Mouse (Mus musculus): ENCODE measurements around the gene Fbxw21. TPM values are rescaled to one million over a fixed set of nuclear protein-coding genes. Genes with fewer than 3 reads are reported as not detected.
"Not testable (repeated sequence)": the region's sequence is repeated elsewhere in the genome, so short reads cannot be mapped to it uniquely, and the experiment has no call there.

The Fbxw21 gene
- polyA plus RNA-seq, 1 experiment from 2014 or later = not detected

DNA sequence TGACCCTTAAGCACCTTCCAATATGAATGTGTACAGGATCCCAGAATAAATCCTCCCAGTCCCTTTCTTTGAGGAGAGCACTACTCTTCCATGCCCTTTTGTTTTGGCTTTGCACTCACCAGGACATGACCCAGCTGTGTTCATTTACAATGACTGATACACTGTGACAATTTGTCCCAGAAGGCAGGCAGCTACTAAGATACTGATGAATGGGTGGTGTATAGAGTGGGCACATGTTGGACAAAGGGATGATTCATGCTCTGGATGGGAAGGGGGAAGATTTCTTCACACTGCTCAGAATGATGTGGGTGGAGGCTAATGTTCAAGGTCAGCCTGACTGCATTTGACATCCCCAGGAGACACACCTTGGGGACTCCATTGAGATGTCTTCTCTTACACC, 5.5 kb upstream of the Fbxw21 start:
- no peak overlapping the region for H3K4me3 ChIP-seq (ENCODE audit: low read depth, low read length)
- no peak overlapping the region for H3K9ac ChIP-seq (ENCODE audit: low read depth, low read length)
- ATAC-seq = no peak
- H3K36me3 ChIP-seq (ENCODE audit: control insufficient read depth, insufficient read depth) = no peaks in the 10 kb centered on the region
- TF ChIP-seq CTCF (IDR thresholded peaks at IDR 0.05; ENCODE audit: low read depth) = no peak
- no peak overlapping the region for H3K4me2 ChIP-seq (replicated peaks; ENCODE audit: low read depth)
- no peaks in the 10 kb centered on the region for H3K27me3 ChIP-seq (replicated peaks; ENCODE audit: control insufficient read depth, insufficient read depth, low read length)
- H3K9me3 ChIP-seq (ENCODE audit: control insufficient read depth) = no peaks in the 10 kb centered on the region
- H3K4me1 ChIP-seq (replicated peaks; ENCODE audit: control insufficient read depth, insufficient read depth, low read length) = no peaks in the 10 kb centered on the region
- no peak overlapping the region for H3K27ac ChIP-seq (ENCODE audit: low read depth, low read length)

DNA sequence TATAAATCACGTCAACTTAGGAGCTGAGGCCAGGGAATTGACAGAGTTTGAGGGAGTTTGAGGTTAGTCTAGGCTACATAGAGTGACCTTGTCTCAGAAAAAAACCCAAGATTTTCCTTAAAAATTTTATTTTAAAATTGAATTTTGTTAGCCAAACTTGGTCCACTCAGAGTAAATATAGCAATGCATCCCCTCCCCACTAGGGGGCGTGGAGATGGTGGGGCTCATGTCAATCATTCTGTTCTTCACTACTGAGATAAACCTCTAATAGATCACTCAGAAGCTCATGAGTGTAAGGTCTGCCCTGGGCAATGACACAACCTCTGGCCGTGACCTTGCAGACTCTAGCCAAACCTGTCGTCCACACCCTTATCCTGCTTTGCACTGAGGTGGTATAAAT, 21.4 kb downstream of the Fbxw21 start:
- not testable (repeated sequence) for H3K9me3 ChIP-seq (ENCODE audit: control insufficient read depth); H3K27me3 ChIP-seq (replicated peaks; ENCODE audit: control insufficient read depth, insufficient read depth, low read length); H3K4me1 ChIP-seq (replicated peaks; ENCODE audit: control insufficient read depth, insufficient read depth, low read length); H3K27ac ChIP-seq (ENCODE audit: low read depth, low read length); ATAC-seq; H3K4me3 ChIP-seq (ENCODE audit: low read depth, low read length); H3K9ac ChIP-seq (ENCODE audit: low read depth, low read length); H3K36me3 ChIP-seq (ENCODE audit: control insufficient read depth, insufficient read depth); H3K4me2 ChIP-seq (replicated peaks; ENCODE audit: low read depth)
- 60% methylated on average over 4 of the region's 4 CpGs for WGBS
- peak; percentile 55 for TF ChIP-seq CTCF (IDR thresholded peaks at IDR 0.05; ENCODE audit: low read depth)

DNA sequence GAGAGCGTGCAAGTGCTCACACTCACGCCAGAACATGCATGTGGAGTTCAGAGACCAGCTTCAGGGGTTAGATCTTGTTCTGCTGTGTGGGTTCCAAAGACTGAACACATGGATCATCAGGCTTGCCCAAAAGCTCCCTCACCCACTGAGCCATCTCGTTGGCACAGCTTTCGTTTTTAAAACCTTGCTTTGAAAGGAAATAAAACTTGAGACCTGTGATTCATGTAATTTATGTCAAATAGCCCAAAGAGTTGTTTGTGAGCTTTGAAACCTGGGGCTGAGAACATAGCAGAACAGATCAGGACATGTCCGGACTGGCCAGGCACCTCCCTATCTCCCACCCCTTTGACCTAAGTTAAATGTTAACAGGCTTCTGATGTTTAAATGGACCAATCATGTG, 31.8 kb downstream of the Fbxw21 start:
- Histone ChIP-seq H3K4me2 (replicated peaks; ENCODE audit: low read depth) (no peak overlapping the region), H3K27me3 (replicated peaks; ENCODE audit: control insufficient read depth, insufficient read depth, low read length) (no peaks in the 10 kb centered on the region), H3K9ac (ENCODE audit: low read depth, low read length) (no peak overlapping the region), H3K9me3 (ENCODE audit: control insufficient read depth) (peaks cover 4% of the 10 kb centered on the region; the same call in 1 of the 2 replicates), H3K4me1 (replicated peaks; ENCODE audit: control insufficient read depth, insufficient read depth, low read length) (no peaks in the 10 kb centered on the region), H3K4me3 (ENCODE audit: low read depth, low read length) (no peak overlapping the region), H3K36me3 (ENCODE audit: control insufficient read depth, insufficient read depth) (no peaks in the 10 kb centered on the region), H3K27ac (ENCODE audit: low read depth, low read length) (no peak overlapping the region)
- 86% methylated on average over 5 of the region's 5 CpGs for WGBS
- TF ChIP-seq CTCF (IDR thresholded peaks at IDR 0.05; ENCODE audit: low read depth) = no peak
- no peak for ATAC-seq

DNA sequence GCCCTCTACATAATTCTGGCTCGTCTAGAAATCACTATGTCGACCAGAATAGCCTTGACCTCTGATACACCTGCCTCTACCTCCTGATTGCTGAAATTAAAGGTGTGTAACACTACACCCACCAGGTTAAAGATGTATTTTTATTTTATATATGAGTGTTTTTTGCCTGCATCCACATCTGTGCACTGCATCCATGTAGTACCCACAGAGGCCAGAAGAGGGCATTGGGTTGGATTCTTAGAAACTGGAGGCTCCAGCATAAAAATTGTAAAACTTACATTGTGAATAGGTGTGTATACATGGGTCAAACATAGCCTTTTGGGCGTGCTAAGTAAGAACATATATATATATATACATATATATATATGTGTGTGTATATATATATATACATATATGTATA, 33.6 kb downstream of the Fbxw21 start:
- no peaks in the 10 kb centered on the region for H3K36me3 ChIP-seq (ENCODE audit: control insufficient read depth, insufficient read depth)
- 37% methylated on average over 3 of the region's 3 CpGs for WGBS
- H3K4me1 ChIP-seq (replicated peaks; ENCODE audit: control insufficient read depth, insufficient read depth, low read length) = no peaks in the 10 kb centered on the region
- peak; percentile 64 for TF ChIP-seq CTCF (IDR thresholded peaks at IDR 0.05; ENCODE audit: low read depth)
- H3K9ac ChIP-seq (ENCODE audit: low read depth, low read length) = no peak overlapping the region
- H3K9me3 ChIP-seq (ENCODE audit: control insufficient read depth) = no peaks in the 10 kb centered on the region
- no peaks in the 10 kb centered on the region for H3K27me3 ChIP-seq (replicated peaks; ENCODE audit: control insufficient read depth, insufficient read depth, low read length)
- no peak overlapping the region for H3K4me3 ChIP-seq (ENCODE audit: low read depth, low read length)
- ATAC-seq = no peak
- no peak overlapping the region for H3K4me2 ChIP-seq (replicated peaks; ENCODE audit: low read depth)
- no peak overlapping the region for H3K27ac ChIP-seq (ENCODE audit: low read depth, low read length)

DNA sequence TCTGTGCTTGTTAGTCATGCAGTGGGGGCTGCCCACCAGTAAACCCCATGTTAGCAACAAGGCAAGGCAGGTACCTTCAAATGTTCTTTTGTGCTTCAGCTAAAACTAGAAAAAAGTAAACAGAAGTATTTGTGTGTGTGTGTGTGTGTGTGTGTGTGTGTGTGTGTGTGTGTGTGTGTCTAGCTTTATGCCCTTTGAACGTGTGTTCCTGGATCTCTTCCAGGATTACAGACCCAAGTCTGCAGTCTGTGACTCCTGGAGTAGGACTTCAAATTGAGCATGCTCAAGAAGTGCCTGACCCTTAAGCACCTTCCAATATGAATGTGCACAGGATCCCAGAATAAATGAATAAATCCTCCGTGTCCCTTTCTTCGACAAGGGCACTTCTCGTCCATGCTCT, 34.8 kb downstream of the Fbxw21 start:
- Histone ChIP-seq H3K36me3 (ENCODE audit: control insufficient read depth, insufficient read depth) (no peaks in the 10 kb centered on the region), H3K4me3 (ENCODE audit: low read depth, low read length) (no peak overlapping the region), H3K4me2 (replicated peaks; ENCODE audit: low read depth) (no peak overlapping the region), H3K27me3 (replicated peaks; ENCODE audit: control insufficient read depth, insufficient read depth, low read length) (no peaks in the 10 kb centered on the region), H3K9ac (ENCODE audit: low read depth, low read length) (no peak overlapping the region), H3K4me1 (replicated peaks; ENCODE audit: control insufficient read depth, insufficient read depth, low read length) (no peaks in the 10 kb centered on the region), H3K27ac (ENCODE audit: low read depth, low read length) (no peak overlapping the region), H3K9me3 (ENCODE audit: control insufficient read depth) (no peaks in the 10 kb centered on the region)
- WGBS = 74% methylated on average over 4 of the region's 4 CpGs
- TF ChIP-seq CTCF (IDR thresholded peaks at IDR 0.05; ENCODE audit: low read depth) = no peak
- ATAC-seq = no peak

DNA sequence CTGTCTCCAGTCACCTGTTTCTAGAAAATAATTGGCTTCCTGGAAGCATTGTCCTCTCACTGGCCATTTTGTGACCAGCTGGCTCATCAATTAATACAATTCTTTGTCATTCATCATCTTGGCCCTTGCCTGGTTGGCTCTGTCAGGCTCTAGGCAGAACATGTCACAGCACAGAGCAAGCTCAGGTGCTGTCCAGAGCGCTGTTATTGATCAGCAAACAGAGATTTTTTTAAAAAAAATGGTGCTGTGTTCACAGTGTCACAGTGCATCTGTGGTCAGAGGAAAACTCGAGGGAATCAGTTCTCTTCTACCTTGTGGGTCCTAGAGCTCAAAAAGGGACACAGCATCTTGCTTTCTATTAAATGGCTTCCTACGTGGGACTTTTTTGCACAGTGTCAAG, 36.4 kb downstream of the Fbxw21 start:
- no peak for ATAC-seq
- no peaks in the 10 kb centered on the region for H3K36me3 ChIP-seq (ENCODE audit: control insufficient read depth, insufficient read depth)
- no peak overlapping the region for H3K4me3 ChIP-seq (ENCODE audit: low read depth, low read length)
- H3K4me2 ChIP-seq (replicated peaks; ENCODE audit: low read depth) = no peak overlapping the region
- H3K9ac ChIP-seq (ENCODE audit: low read depth, low read length) = no peak overlapping the region
- H3K9me3 ChIP-seq (ENCODE audit: control insufficient read depth) = no peaks in the 10 kb centered on the region
- H3K27ac ChIP-seq (ENCODE audit: low read depth, low read length) = no peak overlapping the region
- H3K27me3 ChIP-seq (replicated peaks; ENCODE audit: control insufficient read depth, insufficient read depth, low read length) = no peaks in the 10 kb centered on the region
- no peak for TF ChIP-seq CTCF (IDR thresholded peaks at IDR 0.05; ENCODE audit: low read depth)
- no peaks in the 10 kb centered on the region for H3K4me1 ChIP-seq (replicated peaks; ENCODE audit: control insufficient read depth, insufficient read depth, low read length)
- WGBS = 60% methylated on average over 3 of the region's 3 CpGs

DNA sequence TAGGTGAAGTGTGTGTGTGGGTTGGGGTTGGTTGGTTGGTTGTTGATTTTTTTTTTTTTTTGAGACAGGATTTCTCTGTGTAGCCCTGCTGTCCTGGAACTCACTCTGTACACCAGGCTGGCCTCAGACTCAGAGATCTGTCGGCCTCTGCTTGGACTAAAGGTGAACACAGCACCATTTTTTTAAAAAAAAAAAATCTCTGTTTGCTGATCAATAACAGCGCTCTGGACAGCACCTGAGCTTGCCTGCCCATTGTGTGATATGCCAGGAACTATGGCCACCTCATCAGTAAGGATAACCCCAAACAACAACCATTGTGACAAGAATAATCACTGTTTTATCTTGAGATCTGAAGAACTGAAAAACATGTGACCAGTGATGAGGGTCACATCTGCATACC, 36.8 kb downstream of the Fbxw21 start:
- no peaks in the 10 kb centered on the region for H3K4me1 ChIP-seq (replicated peaks; ENCODE audit: control insufficient read depth, insufficient read depth, low read length)
- no peaks in the 10 kb centered on the region for H3K27me3 ChIP-seq (replicated peaks; ENCODE audit: control insufficient read depth, insufficient read depth, low read length)
- no peak overlapping the region for H3K4me2 ChIP-seq (replicated peaks; ENCODE audit: low read depth)
- H3K4me3 ChIP-seq (ENCODE audit: low read depth, low read length) = no peak overlapping the region
- H3K36me3 ChIP-seq (ENCODE audit: control insufficient read depth, insufficient read depth) = no peaks in the 10 kb centered on the region
- no peak overlapping the region for H3K27ac ChIP-seq (ENCODE audit: low read depth, low read length)
- H3K9me3 ChIP-seq (ENCODE audit: control insufficient read depth) = no peaks in the 10 kb centered on the region
- 56% methylated on average over 2 of the region's 2 CpGs for WGBS
- TF ChIP-seq CTCF (IDR thresholded peaks at IDR 0.05; ENCODE audit: low read depth) = no peak
- ATAC-seq = no peak
- no peak overlapping the region for H3K9ac ChIP-seq (ENCODE audit: low read depth, low read length)

Data from intestine, postnatal 0 days (tissue).